ENCODE assay signal across 13 mouse cellular contexts in genomic region chr11:20103949-20104348, GRCm38 (mm10).
"Had no signal": no experiment of that assay in that cellular context is flagged by ENCODE, and none has a peak within 500 bp of the region (broad histone marks: within the 10 kb centered on the region; RNA-seq: fewer than 3 reads in every experiment).

No protein-coding gene starts in this region.

- H3K4me3 ChIP-seq: limb, embryonic 12.5 days; midbrain, embryonic 12.5 days; stomach, embryonic 15.5 days had no signal

- H3K9me3 ChIP-seq: limb, embryonic 12.5 days; midbrain, embryonic 12.5 days; stomach, embryonic 15.5 days had no signal

- H3K36me3 ChIP-seq: stomach, embryonic 15.5 days had no signal

- DNase-seq: kidney, adult 18-20 months; kidney, postnatal 10 days; kidney, postnatal 4 days; lung, embryonic 14.5 days; lung, postnatal 10 days; lung, postnatal 4 days; right cerebral cortex, postnatal 14 days; thymus, adult 2 months; thymus, postnatal 25 days had no signal

- H3K27me3 ChIP-seq: limb, embryonic 12.5 days; midbrain, embryonic 12.5 days; stomach, embryonic 15.5 days had no signal

- H3K27ac ChIP-seq: limb, embryonic 12.5 days; midbrain, embryonic 12.5 days; stomach, embryonic 15.5 days had no signal

- H3K4me1 ChIP-seq: limb, embryonic 12.5 days; midbrain, embryonic 12.5 days; stomach, embryonic 15.5 days had no signal

- H3K4me2 ChIP-seq: limb, embryonic 12.5 days; lung, embryonic 14.5 days; midbrain, embryonic 12.5 days; stomach, embryonic 15.5 days had no signal

- H3K9ac ChIP-seq: limb, embryonic 12.5 days; lung, embryonic 14.5 days; midbrain, embryonic 12.5 days; stomach, embryonic 15.5 days had no signal

- ATAC-seq: inflammation-experienced regulatory T-cells, adult 6 months had no signal
